Mouse (Mus musculus) lung, postnatal 4 days (tissue): ENCODE results near the gene Tspan18.

Experiments used
- DNase-seq, 2 experiments: peaks; one replicate each; pipeline ENCODE4 v3.0.0; 2021

Tspan18 gene

GRCm38 (mm10) chr2:93212386-93212785 lies 121.9 kb downstream of the Tspan18 start:
- DNase-seq, result no peak

GRCm38 (mm10) chr2:93206126-93206525 lies 128.2 kb downstream of the Tspan18 start:
- no peak for DNase-seq

- DNase-seq, result no peak
These were observed 129.7 kb downstream of the Tspan18 start for GRCm38 (mm10) chr2:93204571-93204970.

GRCm38 (mm10) chr2:93203682-93204081 lies 130.6 kb downstream of the Tspan18 start:
- peak; percentile 67 to 72 for DNase-seq

GRCm38 (mm10) chr2:93202782-93203181 lies 131.5 kb downstream of the Tspan18 start:
- DNase-seq, result no peak

GRCm38 (mm10) chr2:93201997-93202396 lies 132.3 kb downstream of the Tspan18 start:
- DNase-seq, result no peak

GRCm38 (mm10) chr2:93200681-93201340 lies 133.5 kb downstream of the Tspan18 start:
- no peak for DNase-seq

GRCm38 (mm10) chr2:93199531-93199974 lies 134.8 kb downstream of the Tspan18 start:
- DNase-seq, result peak; percentile 55 to 75

GRCm38 (mm10) chr2:93198846-93199245 lies 135.5 kb downstream of the Tspan18 start:
- peak; percentile 84 to 94 for DNase-seq

- no peak for DNase-seq
These were observed 140.5 kb downstream of the Tspan18 start for GRCm38 (mm10) chr2:93193806-93194205.

- DNase-seq, result peak; percentile 50 to 67
These were observed 141.6 kb downstream of the Tspan18 start for GRCm38 (mm10) chr2:93192671-93193080.

GRCm38 (mm10) chr2:93192182-93192560 lies 142.1 kb downstream of the Tspan18 start:
- DNase-seq, result peak in 1 of 2 experiments; percentile 26

- no peak for DNase-seq
These were observed 142.7 kb downstream of the Tspan18 start for GRCm38 (mm10) chr2:93191488-93192181.

GRCm38 (mm10) chr2:93190771-93191487 lies 143.4 kb downstream of the Tspan18 start:
- peak in 1 of 2 experiments; percentile 43 for DNase-seq

- DNase-seq, result peak; percentile 58 to 71
These were observed 145.4 kb downstream of the Tspan18 start for GRCm38 (mm10) chr2:93188761-93189458.

- peak; percentile 49 to 51 for DNase-seq
These were observed 146.1 kb downstream of the Tspan18 start for GRCm38 (mm10) chr2:93188020-93188760.

- DNase-seq, result peak; percentile 93 to 96
These were observed 146.8 kb downstream of the Tspan18 start, which contains the start of gene Trp53i11 for GRCm38 (mm10) chr2:93187323-93187996. TSS of gene Trp53i11 (plus strand) at chr2:93187548.

- no peak for DNase-seq
These were observed 151.4 kb downstream of the Tspan18 start for GRCm38 (mm10) chr2:93182859-93183258.

- no peak for DNase-seq
These were observed 154.0 kb downstream of the Tspan18 start for GRCm38 (mm10) chr2:93180077-93180844.

- DNase-seq, result no peak
These were observed 154.7 kb downstream of the Tspan18 start for GRCm38 (mm10) chr2:93179603-93180002.

GRCm38 (mm10) chr2:93178313-93178677 lies 156.0 kb downstream of the Tspan18 start:
- DNase-seq, result no peak
